In the genomic region with DNA sequence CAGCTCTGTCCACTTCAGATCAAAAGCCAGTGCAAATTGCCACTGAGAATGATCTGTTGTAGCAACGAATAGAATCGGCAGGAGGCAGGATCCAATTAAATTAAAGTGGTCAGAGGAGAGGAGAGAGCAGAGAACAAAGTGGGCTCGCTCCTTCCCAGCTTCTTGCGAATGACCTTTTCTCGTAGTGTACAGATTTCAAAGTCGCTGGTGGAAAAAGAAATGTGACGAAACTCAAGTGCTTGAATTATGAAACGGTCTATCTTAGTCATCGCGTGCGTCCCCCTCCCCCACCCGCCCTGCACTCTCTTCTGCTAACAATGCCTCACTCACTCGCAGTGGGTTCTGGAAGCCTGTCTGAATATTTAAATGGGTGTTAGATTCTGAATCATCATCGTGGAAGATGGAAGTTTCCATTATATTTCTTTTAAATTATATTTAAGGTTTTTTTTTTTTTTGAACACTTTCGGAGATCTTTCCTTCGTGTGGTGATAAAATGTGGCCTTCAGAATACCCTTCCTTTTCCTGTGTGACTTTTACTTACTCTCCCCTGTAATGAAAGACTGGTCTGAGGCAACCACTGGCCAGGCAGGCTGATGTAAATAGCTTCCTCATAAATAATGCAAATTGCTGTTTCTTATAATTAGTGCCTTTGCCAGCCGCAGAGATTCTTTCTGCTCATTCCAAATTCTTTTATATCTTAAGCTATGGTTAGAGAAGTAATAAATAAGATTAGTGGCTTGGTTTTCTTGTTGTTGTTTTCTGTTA, we compare ENCODE assay signal across 8 mouse cellular contexts. TPM values are rescaled to one million over a fixed set of nuclear protein-coding genes. Genes with fewer than 3 reads are reported as not detected.
DNase-seq lines count a peak whose midpoint lies in the region; ATAC-seq and TF ChIP-seq lines count a peak whose summit lies in the region.

No protein-coding gene starts in this region.

- H3K9me3 ChIP-seq in forebrain, embryonic 10.5 days = no peaks in the 10 kb centered on the region
- no peaks in the 10 kb centered on the region for H3K9me3 ChIP-seq in neural tube, embryonic 15.5 days (replicated peaks)

- H3K4me3 ChIP-seq in left cerebral cortex, adult 2 months = peak overlapping the region; percentile 21
- peak overlapping the region; percentile 43 for H3K4me3 ChIP-seq in forebrain, embryonic 10.5 days
- no peak overlapping the region for H3K4me3 ChIP-seq in liver, adult 2 months (ENCODE audit: insufficient read depth, low read depth, low read length)
- peak overlapping the region; percentile 24 for H3K4me3 ChIP-seq in neural tube, embryonic 15.5 days (replicated peaks)

- H3K9ac ChIP-seq in liver, adult 2 months (ENCODE audit: low read depth, low read length) = no peak overlapping the region
- H3K9ac ChIP-seq in neural tube, embryonic 15.5 days (replicated peaks) = no peak overlapping the region

- no peaks in the 10 kb centered on the region for H3K36me3 ChIP-seq in forebrain, embryonic 10.5 days (replicated peaks)
- no peaks in the 10 kb centered on the region for H3K36me3 ChIP-seq in liver, adult 2 months (ENCODE audit: control insufficient read depth, insufficient read depth, low read length)
- no peaks in the 10 kb centered on the region for H3K36me3 ChIP-seq in neural tube, embryonic 15.5 days

- TF ChIP-seq CTCF in left cerebral cortex, adult 2 months (IDR thresholded peaks at IDR 0.05) = no peak; the same call in none of the 2 replicates
- TF ChIP-seq CTCF in liver, adult 2 months (IDR thresholded peaks at IDR 0.05; ENCODE audit: low read depth, low read length) = no peak

- H3K27ac ChIP-seq in left cerebral cortex, adult 2 months = peak overlapping the region; percentile 81
- peak overlapping the region; percentile 81 for H3K27ac ChIP-seq in forebrain, embryonic 10.5 days
- no peak overlapping the region for H3K27ac ChIP-seq in liver, adult 2 months (replicated peaks; ENCODE audit: insufficient read depth, low read depth, low read length)
- H3K27ac ChIP-seq in neural tube, embryonic 15.5 days (replicated peaks) = peak overlapping the region; percentile 25; the same call in 1 of the 2 replicates

- no peak for TF ChIP-seq POLR2A in liver, adult 2 months (IDR thresholded peaks at IDR 0.05; ENCODE audit: extremely low read depth, insufficient read depth, low read length)

- H3K27me3 ChIP-seq in forebrain, embryonic 10.5 days (ENCODE audit: poor library complexity, severe bottlenecking) = peaks cover 10% of the 10 kb centered on the region; the same call in 1 of the 2 replicates
- H3K27me3 ChIP-seq in liver, adult 2 months (ENCODE audit: control insufficient read depth, insufficient read depth, low read length) = no peaks in the 10 kb centered on the region
- no peaks in the 10 kb centered on the region for H3K27me3 ChIP-seq in neural tube, embryonic 15.5 days (replicated peaks)

- DNase-seq in left cerebral cortex, adult 2 months (ENCODE audit: extremely low spot score in 1 of 2, low spot score in 2 of 2) = peak in 1 of 2 experiments; percentile 37
- DNase-seq in left cerebral cortex, adult 9 months (ENCODE audit: low spot score in 2 of 2) = no peak
- peak; percentile 12 for DNase-seq in adrenal gland, postnatal 25 days
- peak; percentile 43 for DNase-seq in forebrain, embryonic 10.5 days (ENCODE audit: extremely low spot score, low spot score)
- DNase-seq in liver, adult 2 months (ENCODE audit: extremely low read depth, low read depth, low spot score) = peak; percentile 19
- DNase-seq in kidney, adult 8-10 months = no peak
- no peak for DNase-seq in yolk sac, embryonic 10.5 days (ENCODE audit: low spot score)

- 6% methylated on average over 17 of the region's 17 CpGs for WGBS in forebrain, embryonic 10.5 days
- WGBS in liver, adult 2 months = 28% methylated on average over 17 of the region's 17 CpGs
- 5% methylated on average over 17 of the region's 17 CpGs for WGBS in neural tube, embryonic 15.5 days

- intact Hi-C loops in left cerebral cortex, adult 2 months (cut with DNase I) = loop anchor here (2.0 kb wide), 2 partner anchors 39 to 77 kb away; a partner anchor contains a TSS

- no peaks in the 10 kb centered on the region for H3K79me2 ChIP-seq in liver, adult 2 months (ENCODE audit: control insufficient read depth, insufficient read depth, low read length)

- ATAC-seq in neural tube, embryonic 15.5 days (ENCODE audit: low FRiP score) = no peak

- peaks cover 42% of the 10 kb centered on the region for H3K4me1 ChIP-seq in forebrain, embryonic 10.5 days
- 0 out of 2 replicates have a peak, but pooled peaks cover 1% of the 10 kb centered on the region for H3K4me1 ChIP-seq in liver, adult 2 months (ENCODE audit: control insufficient read depth, insufficient read depth, low read length)
- H3K4me1 ChIP-seq in neural tube, embryonic 15.5 days = peaks cover 19% of the 10 kb centered on the region

- H3K4me2 ChIP-seq in neural tube, embryonic 15.5 days = peak overlapping the region; percentile 50

RNA-seq across cellular contexts. Expression of a gene that starts 2.0 kb away (rescaled TPM):
- 10 to 100 TPM; 21.4 to 23.4 TPM for total RNA-seq in left cerebral cortex, adult 2 months (2021)
- 4.8 and 6.5 TPM in 2 replicates for total RNA-seq in adrenal gland, postnatal 25 days (2021)
- 1.1 and 1.3 TPM in 2 replicates for polyA plus RNA-seq in forebrain, embryonic 10.5 days (2016; fragmentation: Nextera tagmentation; extraction: Ambion mirVana)
- 0.27 and 0.65 TPM in 2 replicates for total RNA-seq in liver, adult 2 months (2014; rRNA removed)
- polyA plus RNA-seq in liver, adult 2 months (2012; rRNA removed) = 0.07 and 0.27 TPM in 2 replicates
- 1.3 and 2.2 TPM in 2 replicates for polyA plus RNA-seq in neural tube, embryonic 15.5 days (2015; fragmentation: Nextera tagmentation; extraction: Ambion mirVana)

Comparison
In these comparisons a context has a peak if more than half of its experiments do, and no peak if none do; other contexts are left out.
1. DNase-seq: peak in adrenal gland, postnatal 25 days (single experiment), forebrain, embryonic 10.5 days (single experiment) and liver, adult 2 months (single experiment); none in left cerebral cortex, adult 9 months (0 of 2), kidney, adult 8-10 months (0 of 2) and yolk sac, embryonic 10.5 days (single experiment).